Mouse (Mus musculus) thymus, adult 2 months (tissue): Measurements from ENCODE around the gene Gstm7.

Source experiments
- CTCF ChIP-seq: fragments of 200-500 bp; IDR thresholded peaks from 2 replicates; pipeline ENCODE4 v1.5.1; 2012; ENCODE audit warnings: mild to moderate bottlenecking, control low read depth, low read length, moderate library complexity, borderline replicate concordance; ENCODE audit not compliant: control insufficient read depth, poor library complexity, insufficient read depth; ENCODE audit errors: extremely low read depth
- POLR2A ChIP-seq: fragments of 200-500 bp; IDR thresholded peaks from 2 replicates; pipeline ENCODE4 v1.6.1; 2012; ENCODE audit warnings: mild to moderate bottlenecking, low read length, control low read depth, moderate library complexity; ENCODE audit not compliant: control insufficient read depth, poor library complexity, insufficient read depth; ENCODE audit errors: extremely low read depth

- TF ChIP-seq CTCF (no peak), POLR2A (no peak)
Observed at GRCm38 (mm10) chr3:107974237-107974636, 42.6 kb upstream of the Gstm7 start.
